Mouse (Mus musculus) megakaryocyte, embryonic 14.5 days (primary cell): ENCODE measurements around the gene Slc17a7.

Source experiments
- FLI1 ChIP-seq: IDR thresholded peaks from 2 replicates; pipeline ENCODE4 v1.6.1; 2012; ENCODE audit warnings: low read length, inconsistent platforms, mixed read lengths
- GATA1 ChIP-seq: IDR thresholded peaks from 3 replicates; pipeline ENCODE4 v1.6.1; 2012; ENCODE audit warnings: mixed read lengths, low read length, inconsistent platforms, borderline replicate concordance

GRCm38 (mm10) chr7:45126147-45126843 is 37.5 kb upstream of the Slc17a7 start:
- TF ChIP-seq GATA1: no peak
- TF ChIP-seq FLI1: no peak
